Mouse (Mus musculus) heart, embryonic 11.5 days (tissue): ENCODE results near the gene Ube4b. TPM values are rescaled to one million over a fixed set of nuclear protein-coding genes. Genes with fewer than 3 reads are reported as not detected.

Experiments used
- ATAC-seq: fragments of 200-750 bp; cut with Nextera tagmentation; replicated peaks from 2 replicates; pipeline ENCODE4 v1.8.0; 2017; ENCODE audit warnings: moderate library complexity; ENCODE audit not compliant: insufficient number of reproducible peaks, low FRiP score, low TSS enrichment
- H3K27ac ChIP-seq: fragments of 300-500 bp; sonication (generic); 2 replicates; pipeline ENCODE4 v1.5.1; 2014; ENCODE audit warnings: mild to moderate bottlenecking, low read depth, low read length
- H3K27me3 ChIP-seq: fragments of 300-500 bp; sonication (generic); 2 replicates; pipeline ENCODE4 v1.6.1; 2014; ENCODE audit warnings: mild to moderate bottlenecking, low read length, mixed read lengths; ENCODE audit not compliant: control insufficient read depth, insufficient read depth
- H3K36me3 ChIP-seq: fragments of 300-500 bp; sonication (generic); 2 replicates; pipeline ENCODE4 v1.6.1; 2014; ENCODE audit warnings: mild to moderate bottlenecking, low read length, moderate library complexity, mixed read lengths; ENCODE audit not compliant: control insufficient read depth, insufficient read depth
- H3K4me1 ChIP-seq: fragments of 300-500 bp; sonication (generic); 2 replicates; pipeline ENCODE4 v1.6.1; 2014; ENCODE audit warnings: low read length; ENCODE audit not compliant: control insufficient read depth, insufficient read depth
- H3K4me2 ChIP-seq: fragments of 300-500 bp; sonication (generic); 2 replicates; pipeline ENCODE4 v1.6.1; 2014; ENCODE audit warnings: mild to moderate bottlenecking, moderate library complexity
- H3K4me3 ChIP-seq: fragments of 300-500 bp; sonication (generic); 2 replicates; pipeline ENCODE4 v1.5.1; 2014; ENCODE audit warnings: low read depth, low read length
- H3K9ac ChIP-seq: fragments of 300-500 bp; sonication (generic); 2 replicates; pipeline ENCODE4 v1.6.1; 2014; ENCODE audit warnings: mild to moderate bottlenecking, low read depth, low read length, moderate library complexity
- H3K9me3 ChIP-seq: fragments of 300-500 bp; sonication (generic); replicated peaks from 2 replicates; pipeline ENCODE4 v1.6.1; 2016; ENCODE audit warnings: low read length; ENCODE audit not compliant: control insufficient read depth
- WGBS: fragments of 180-500 bp; shearing (Covaris S2); extraction: QIAGEN DNeasy Blood & Tissue Kit; methylation state at CpG from one replicate; pipeline ENCODE4 v1.1.7; 2014; ENCODE audit not compliant: insufficient replicate concordance; 5-methylcytosine and 5-hydroxymethylcytosine counted together
- polyA plus RNA-seq: library from polyadenylated mRNA; unstranded; fragments of >200 nt; fragmentation: Nextera tagmentation; extraction: Ambion mirVana; gene quantifications from 2 replicates; pipeline ENCODE4 v1.2.1, GENCODE M21; 2014

Gene Ube4b
- polyA plus RNA-seq, 1 experiment from 2014 or later, result 36.3 TPM

- Histone ChIP-seq H3K4me3 (no peak overlapping the region), H3K4me2 (no peak overlapping the region), H3K9me3 (no peaks in the 10 kb centered on the region; the same call in 1 of the 2 replicates), H3K27me3 (no peaks in the 10 kb centered on the region), H3K36me3 (peaks cover 49% of the 10 kb centered on the region), H3K9ac (no peak overlapping the region), H3K4me1 (no peaks in the 10 kb centered on the region), H3K27ac (no peak overlapping the region)
- 83% methylated on average over 10 of the region's 10 CpGs for WGBS
- ATAC-seq, result no peak
These were observed 50.5 kb downstream of the Ube4b start for GRCm38 (mm10) chr4:149376034-149376433.

DNA sequence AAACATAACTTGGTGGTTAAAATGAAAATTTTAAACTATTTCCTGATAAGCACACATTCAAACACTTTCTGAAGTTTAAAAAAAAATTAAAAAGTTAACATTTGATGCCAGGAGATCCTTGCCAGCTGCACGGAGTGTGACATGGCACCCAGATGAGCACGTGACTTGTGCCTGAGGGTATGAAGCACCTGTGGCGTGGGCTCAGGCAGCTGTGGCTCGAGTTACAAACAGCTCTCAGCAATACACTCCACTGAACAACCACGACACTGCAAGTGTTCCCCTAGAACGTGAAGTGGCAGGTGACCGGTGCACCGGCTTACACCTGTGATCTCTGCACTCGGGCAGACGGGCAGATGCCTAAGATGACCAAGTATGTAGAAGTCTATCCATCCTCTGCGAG is 51.9 kb downstream of the Ube4b start:
- H3K27ac ChIP-seq, result no peak overlapping the region
- no peaks in the 10 kb centered on the region for H3K4me1 ChIP-seq
- peaks cover 50% of the 10 kb centered on the region for H3K36me3 ChIP-seq
- no peak overlapping the region for H3K4me2 ChIP-seq
- H3K9me3 ChIP-seq, result no peaks in the 10 kb centered on the region; the same call in 1 of the 2 replicates
- no peak overlapping the region for H3K4me3 ChIP-seq
- 87% methylated on average over 11 of the region's 11 CpGs for WGBS
- no peak overlapping the region for H3K9ac ChIP-seq
- no peak for ATAC-seq
- no peaks in the 10 kb centered on the region for H3K27me3 ChIP-seq

GRCm38 (mm10) chr4:149373927-149374326 is 52.6 kb downstream of the Ube4b start:
- Histone ChIP-seq H3K4me2 (no peak overlapping the region), H3K36me3 (peaks cover 47% of the 10 kb centered on the region), H3K4me1 (no peaks in the 10 kb centered on the region), H3K27me3 (no peaks in the 10 kb centered on the region), H3K9ac (no peak overlapping the region), H3K9me3 (no peaks in the 10 kb centered on the region; the same call in 1 of the 2 replicates), H3K27ac (no peak overlapping the region), H3K4me3 (no peak overlapping the region)
- no peak for ATAC-seq
- 81% methylated on average over 9 of the region's 9 CpGs for WGBS

DNA sequence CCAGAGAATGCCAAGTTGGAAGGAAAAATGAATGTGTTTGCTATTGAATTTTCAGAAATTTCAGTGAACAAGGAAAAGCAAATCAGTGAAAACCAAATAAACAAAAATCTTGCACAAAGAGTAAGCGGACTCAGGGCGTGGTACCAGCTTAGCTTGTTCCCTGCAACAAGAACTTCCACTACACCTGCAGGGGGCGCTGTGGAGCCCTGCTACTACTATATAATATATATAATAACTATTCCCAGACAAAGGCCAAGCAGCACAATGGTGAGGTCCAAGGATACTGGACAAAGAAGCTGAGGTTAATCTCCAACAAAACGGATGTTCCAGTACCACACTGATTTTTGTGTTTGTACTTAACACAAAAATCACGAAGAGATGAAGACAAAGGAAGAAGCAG is 53.1 kb downstream of the Ube4b start:
- Histone ChIP-seq H3K4me1 (no peaks in the 10 kb centered on the region), H3K27me3 (no peaks in the 10 kb centered on the region), H3K9ac (no peak overlapping the region), H3K36me3 (peaks cover 47% of the 10 kb centered on the region), H3K4me3 (no peak overlapping the region), H3K4me2 (no peak overlapping the region), H3K27ac (no peak overlapping the region), H3K9me3 (no peaks in the 10 kb centered on the region; the same call in 1 of the 2 replicates)
- 72% methylated on average over 5 of the region's 5 CpGs for WGBS
- ATAC-seq, result no peak

GRCm38 (mm10) chr4:149365702-149366370 is 60.7 kb downstream of the Ube4b start:
- Histone ChIP-seq H3K9ac (no peak overlapping the region), H3K4me3 (no peak overlapping the region), H3K27ac (peak overlapping the region; percentile 83), H3K4me2 (peak overlapping the region; percentile 11; the same call in 1 of the 2 replicates), H3K9me3 (no peaks in the 10 kb centered on the region), H3K4me1 (peaks cover 20% of the 10 kb centered on the region), H3K27me3 (no peaks in the 10 kb centered on the region), H3K36me3 (peaks cover 27% of the 10 kb centered on the region)
- WGBS, result 68% methylated on average over 12 of the region's 12 CpGs
- ATAC-seq, result no peak; the same call in 1 of the 2 replicates

- Histone ChIP-seq H3K27me3 (no peaks in the 10 kb centered on the region), H3K9me3 (no peaks in the 10 kb centered on the region), H3K4me1 (peaks cover 20% of the 10 kb centered on the region), H3K27ac (peak overlapping the region; percentile 83), H3K9ac (no peak overlapping the region), H3K4me3 (no peak overlapping the region), H3K36me3 (peaks cover 29% of the 10 kb centered on the region), H3K4me2 (no peak overlapping the region)
- WGBS, result 60% methylated on average over 5 of the region's 5 CpGs
- ATAC-seq, result no peak
These were observed 61.7 kb downstream of the Ube4b start for GRCm38 (mm10) chr4:149364896-149365295.

GRCm38 (mm10) chr4:149361051-149361450 is 65.5 kb downstream of the Ube4b start:
- Histone ChIP-seq H3K27ac (no peak overlapping the region), H3K27me3 (no peaks in the 10 kb centered on the region), H3K9me3 (no peaks in the 10 kb centered on the region), H3K4me3 (no peak overlapping the region), H3K36me3 (peaks cover 37% of the 10 kb centered on the region), H3K9ac (no peak overlapping the region), H3K4me2 (no peak overlapping the region), H3K4me1 (peaks cover 17% of the 10 kb centered on the region)
- ATAC-seq, result no peak
- 73% methylated on average over 6 of the region's 6 CpGs for WGBS

- Histone ChIP-seq H3K36me3 (peaks cover 41% of the 10 kb centered on the region), H3K27ac (no peak overlapping the region), H3K4me1 (peaks cover 13% of the 10 kb centered on the region), H3K9ac (no peak overlapping the region), H3K4me3 (no peak overlapping the region), H3K27me3 (no peaks in the 10 kb centered on the region), H3K9me3 (no peaks in the 10 kb centered on the region), H3K4me2 (no peak overlapping the region)
- ATAC-seq, result no peak
- 92% methylated on average over 5 of the region's 5 CpGs for WGBS
These were observed 65.9 kb downstream of the Ube4b start for GRCm38 (mm10) chr4:149360647-149361046.

DNA sequence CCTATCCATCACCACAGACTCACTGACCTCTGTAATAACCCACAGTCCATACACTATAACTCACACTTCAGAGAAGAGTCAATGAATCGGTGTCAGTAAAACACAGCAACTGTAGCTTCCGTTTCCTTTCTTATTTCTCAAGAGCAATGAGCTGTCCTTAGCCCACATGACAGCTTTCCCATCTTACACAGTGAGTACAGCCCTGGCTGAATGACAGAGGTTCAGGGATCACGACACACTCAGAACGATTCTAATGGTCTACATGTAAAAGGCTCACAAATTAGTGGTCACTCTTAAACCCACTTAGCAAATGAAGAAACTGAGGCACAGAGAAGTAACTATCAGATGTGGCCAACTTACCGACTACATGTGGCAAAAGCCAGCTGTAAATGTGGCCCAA is 68.6 kb downstream of the Ube4b start:
- Histone ChIP-seq H3K36me3 (peaks cover 46% of the 10 kb centered on the region), H3K4me2 (no peak overlapping the region), H3K4me1 (peaks cover 4% of the 10 kb centered on the region; the same call in 1 of the 2 replicates), H3K9ac (no peak overlapping the region), H3K27ac (no peak overlapping the region), H3K9me3 (no peaks in the 10 kb centered on the region), H3K4me3 (no peak overlapping the region), H3K27me3 (no peaks in the 10 kb centered on the region)
- WGBS, result 93% methylated on average over 5 of the region's 5 CpGs
- ATAC-seq, result no peak
